Mouse (Mus musculus): ENCODE measurements around the gene Pvalb. TPM values are rescaled to one million over a fixed set of nuclear protein-coding genes. Genes with fewer than 3 reads are reported as not detected.

The Pvalb gene
- polyA plus RNA-seq, 1 experiment: 1.3 TPM

- 85% methylated on average over 11 of the region's 11 CpGs for WGBS
- DNase-seq (ENCODE audit: low read depth, low spot score): no peak
These were observed 36.6 kb downstream of the Pvalb start for GRCm38 (mm10) chr15:78169566-78169965.

GRCm38 (mm10) chr15:78165292-78165691 is 40.9 kb downstream of the Pvalb start:
- WGBS: 83% methylated on average over 4 of the region's 4 CpGs
- no peak for DNase-seq (ENCODE audit: low read depth, low spot score)

- WGBS: 90% methylated on average over 11 of the region's 11 CpGs
- no peak for DNase-seq (ENCODE audit: low read depth, low spot score)
These were observed 41.7 kb downstream of the Pvalb start for GRCm38 (mm10) chr15:78164466-78164865.

DNA sequence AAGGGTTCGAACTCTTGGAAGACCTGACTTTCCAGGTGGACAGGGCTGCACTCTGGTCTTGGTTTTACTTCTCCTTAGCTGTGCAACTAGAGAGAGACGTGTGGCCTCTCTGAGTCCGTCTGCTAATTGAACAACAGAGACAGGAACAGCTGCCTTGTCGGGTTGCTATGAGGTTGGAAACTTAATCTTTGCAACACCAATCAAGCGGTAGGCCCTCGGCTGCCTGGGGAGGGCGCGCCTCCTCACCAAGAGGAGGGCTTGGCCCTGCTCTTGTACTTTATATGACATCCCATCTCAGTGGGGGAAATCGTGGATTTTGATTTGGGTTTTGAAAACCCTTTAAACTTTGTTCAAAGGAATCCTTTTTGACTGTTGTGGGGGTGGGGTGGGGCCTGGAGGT is 44.3 kb downstream of the Pvalb start:
- 74% methylated on average over 9 of the region's 9 CpGs for WGBS
- DNase-seq (ENCODE audit: low read depth, low spot score): no peak

DNA sequence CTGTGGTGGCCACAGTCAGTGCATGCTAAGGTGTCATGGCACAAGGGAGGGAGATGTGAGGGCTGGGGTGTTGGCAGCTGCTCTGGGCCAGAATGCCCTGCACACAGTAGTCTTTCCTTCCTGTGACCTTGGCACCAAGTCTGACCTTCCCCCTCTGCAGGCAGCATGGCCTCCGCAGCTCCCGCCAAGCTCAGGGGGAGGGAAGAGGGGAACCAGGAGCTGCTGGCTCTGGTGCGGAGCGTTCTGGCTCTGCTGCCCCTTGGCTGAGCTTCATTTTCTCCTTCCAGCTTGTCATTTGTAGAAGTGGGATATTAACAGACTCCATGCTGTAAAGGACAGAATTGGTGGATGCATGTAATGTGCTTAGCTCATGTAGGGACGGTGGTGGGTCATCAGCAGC is 47.9 kb downstream of the Pvalb start:
- 73% methylated on average over 5 of the region's 5 CpGs for WGBS
- no peak for DNase-seq (ENCODE audit: low read depth, low spot score)

- WGBS: 59% methylated on average over 4 of the region's 4 CpGs
- no peak for DNase-seq (ENCODE audit: low read depth, low spot score)
These were observed 48.4 kb downstream of the Pvalb start for GRCm38 (mm10) chr15:78157824-78158223.

DNA sequence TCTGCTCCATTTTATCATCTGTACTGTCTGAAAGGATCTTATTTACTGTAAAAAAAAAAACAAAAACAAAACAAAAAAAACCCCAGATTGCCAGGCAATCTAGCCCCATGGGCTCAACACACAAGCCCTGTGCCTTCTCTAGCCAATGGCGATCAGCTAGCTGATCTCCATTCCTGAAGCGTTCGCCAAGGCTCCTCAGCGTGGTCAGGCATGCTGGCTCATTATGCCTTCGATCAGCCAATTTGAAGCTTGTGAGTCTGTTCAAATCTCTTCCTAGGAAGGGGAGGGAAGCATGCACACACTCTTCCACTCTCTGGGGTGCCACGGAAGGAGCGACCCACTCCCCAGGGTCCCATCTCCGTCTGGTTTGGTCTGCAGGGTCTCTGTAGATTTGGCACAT is 48.9 kb downstream of the Pvalb start:
- no peak for DNase-seq (ENCODE audit: low read depth, low spot score)
- 81% methylated on average over 8 of the region's 8 CpGs for WGBS

DNA sequence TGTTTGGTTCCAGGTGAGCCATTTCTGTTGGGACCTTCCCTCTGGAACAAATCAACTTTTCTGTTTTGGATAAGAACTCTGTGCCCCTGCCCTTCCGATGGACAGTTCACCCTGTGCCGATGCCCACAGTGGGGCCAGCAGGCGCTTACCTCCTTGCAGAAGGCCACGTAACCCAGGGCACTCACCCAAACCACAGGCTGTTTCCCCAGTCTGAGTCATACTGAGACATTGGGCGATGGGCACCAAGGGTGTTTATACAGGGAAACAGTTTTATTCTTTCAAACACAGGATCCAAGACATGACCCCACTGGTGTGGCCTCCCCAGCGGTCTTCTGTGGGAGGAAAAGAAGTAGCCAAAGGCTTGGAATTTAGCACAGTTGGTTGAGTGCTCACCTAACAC is 50.8 kb downstream of the Pvalb start:
- WGBS: 77% methylated on average over 6 of the region's 6 CpGs
- no peak for DNase-seq (ENCODE audit: low read depth, low spot score)

DNA sequence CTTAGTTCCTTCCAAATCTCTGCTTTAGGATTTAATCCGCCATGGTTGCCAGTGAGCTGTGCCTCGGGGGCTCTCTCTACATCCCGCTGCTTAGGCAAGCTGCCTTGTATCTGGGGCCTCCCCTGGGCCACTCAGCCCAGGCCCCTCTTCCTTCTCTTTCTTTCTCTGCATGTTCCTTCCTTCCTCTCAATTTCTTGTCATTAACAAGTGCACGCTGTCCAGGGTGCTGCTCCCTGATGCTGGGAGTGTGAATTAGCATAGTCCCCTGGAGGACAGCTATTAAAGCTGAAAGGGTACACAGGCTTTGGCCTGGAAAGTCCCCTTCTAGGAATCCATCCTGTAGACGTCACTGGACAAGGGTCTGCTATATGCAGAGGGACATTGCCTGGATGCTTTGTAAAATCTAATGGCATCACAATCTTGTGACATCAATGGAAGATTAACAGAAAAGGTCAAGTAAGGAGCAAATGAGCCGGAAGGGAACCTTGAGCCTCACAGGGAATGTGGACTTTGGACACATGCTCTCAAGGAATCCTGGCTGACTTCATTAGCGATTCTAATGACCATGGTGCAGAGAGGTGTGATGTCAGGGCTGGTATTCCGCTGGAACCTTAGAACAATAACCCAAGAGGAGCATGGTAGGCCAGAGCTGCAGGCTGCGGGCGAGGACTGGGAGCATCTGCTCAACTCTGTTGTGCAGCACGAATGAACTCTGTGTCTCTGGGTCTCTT is 53.0 kb downstream of the Pvalb start:
- no peak for DNase-seq (ENCODE audit: low read depth, low spot score)
- WGBS: 48% methylated on average over 11 of the region's 11 CpGs

GRCm38 (mm10) chr15:78148565-78148964 is 57.6 kb downstream of the Pvalb start:
- 71% methylated on average over 7 of the region's 7 CpGs for WGBS
- no peak for DNase-seq (ENCODE audit: low read depth, low spot score)

Other genes with a start within 250 kb of the Pvalb start
- gene Foxred2, start 249.7 kb downstream of the Pvalb start, polyA plus RNA-seq (2012; rRNA removed): 1.1 and 1.7 TPM in 2 replicates
- 112 and 117 TPM in 2 replicates for gene Eif3d, start 235.6 kb downstream of the Pvalb start, polyA plus RNA-seq (2012; rRNA removed)
- gene Cacng2, start 86.4 kb downstream of the Pvalb start, polyA plus RNA-seq (2012; rRNA removed): not detected in 2 replicates
- 22.4 and 27.3 TPM in 2 replicates for gene Ift27, start 32.3 kb downstream of the Pvalb start, polyA plus RNA-seq (2012; rRNA removed)
- 20.4 and 22.8 TPM in 2 replicates for gene Ncf4, start 38.4 kb upstream of the Pvalb start, polyA plus RNA-seq (2012; rRNA removed)
- 3.1 and 4.7 TPM in 2 replicates for gene Csf2rb2, start 99.3 kb upstream of the Pvalb start, polyA plus RNA-seq (2012; rRNA removed)
- gene Csf2rb, start 119.4 kb upstream of the Pvalb start, polyA plus RNA-seq (2012; rRNA removed): 7.4 and 11.8 TPM in 2 replicates
- not detected in 2 replicates for gene Tex33, start 189.5 kb upstream of the Pvalb start, polyA plus RNA-seq (2012; rRNA removed)
- gene Tst, start 199.5 kb upstream of the Pvalb start, polyA plus RNA-seq (2012; rRNA removed): 19.9 and 39.4 TPM in 2 replicates
- 92.9 and 135 TPM in 2 replicates for gene Mpst, start 200.0 kb upstream of the Pvalb start, polyA plus RNA-seq (2012; rRNA removed)
- 30.7 and 33.7 TPM in 2 replicates for gene Kctd17, start 222.2 kb upstream of the Pvalb start, polyA plus RNA-seq (2012; rRNA removed)